ENCODE assay signal across 8 mouse cellular contexts in genomic region chr15:8443168-8443925, GRCm38 (mm10). TPM values are rescaled to one million over a fixed set of nuclear protein-coding genes. Genes with fewer than 3 reads are reported as not detected.
DNase-seq lines count a peak whose midpoint lies in the region; ATAC-seq lines count a peak whose summit lies in the region.

No protein-coding gene starts in this region.

- peak overlapping the region; percentile 100 for H3K27ac ChIP-seq in intestine, embryonic 16.5 days (ENCODE audit: low read length)
- H3K27ac ChIP-seq in limb, embryonic 12.5 days: peak overlapping the region; percentile 100
- peak overlapping the region; percentile 99 for H3K27ac ChIP-seq in midbrain, embryonic 13.5 days

- WGBS in intestine, embryonic 16.5 days: 2% methylated on average over 40 of the region's 40 CpGs
- under 1% methylated on average over 40 of the region's 40 CpGs for WGBS in limb, embryonic 12.5 days
- WGBS in midbrain, embryonic 13.5 days: 1% methylated on average over 40 of the region's 40 CpGs

- H3K4me1 ChIP-seq in intestine, embryonic 16.5 days (ENCODE audit: control insufficient read depth, insufficient read depth, low read length): peaks cover 9% of the 10 kb centered on the region
- peaks cover 16% of the 10 kb centered on the region for H3K4me1 ChIP-seq in limb, embryonic 12.5 days (replicated peaks)
- H3K4me1 ChIP-seq in midbrain, embryonic 13.5 days (replicated peaks): peaks cover 37% of the 10 kb centered on the region

- no peaks in the 10 kb centered on the region for H3K27me3 ChIP-seq in intestine, embryonic 16.5 days (replicated peaks; ENCODE audit: control insufficient read depth, insufficient read depth, low read length)
- no peaks in the 10 kb centered on the region for H3K27me3 ChIP-seq in limb, embryonic 12.5 days
- H3K27me3 ChIP-seq in midbrain, embryonic 13.5 days: no peaks in the 10 kb centered on the region

- peak overlapping the region; percentile 56 for H3K4me2 ChIP-seq in intestine, embryonic 16.5 days (ENCODE audit: low read depth, low read length)
- peak overlapping the region; percentile 93 for H3K4me2 ChIP-seq in limb, embryonic 12.5 days
- peak overlapping the region; percentile 98 for H3K4me2 ChIP-seq in midbrain, embryonic 13.5 days (replicated peaks)

- no peaks in the 10 kb centered on the region for H3K36me3 ChIP-seq in intestine, embryonic 16.5 days (ENCODE audit: control insufficient read depth, insufficient read depth, low read length)
- H3K36me3 ChIP-seq in limb, embryonic 12.5 days: no peaks in the 10 kb centered on the region
- no peaks in the 10 kb centered on the region for H3K36me3 ChIP-seq in midbrain, embryonic 13.5 days

- peak overlapping the region; percentile 98 for H3K4me3 ChIP-seq in intestine, embryonic 16.5 days (ENCODE audit: low read length)
- peak overlapping the region; percentile 95 for H3K4me3 ChIP-seq in limb, embryonic 12.5 days (replicated peaks)
- peak overlapping the region; percentile 93 for H3K4me3 ChIP-seq in midbrain, embryonic 13.5 days (replicated peaks)

- peak; percentile 55 to 64 for DNase-seq in urinary bladder, adult 18-20 months (ENCODE audit: low spot score in 2 of 2)
- no peak for DNase-seq in urinary bladder, postnatal 10 days (ENCODE audit: low spot score)
- DNase-seq in embryo, embryonic 11 days: peak; percentile 75
- DNase-seq in gastrocnemius, postnatal 4 days (ENCODE audit: low spot score in 2 of 2): peak; percentile 54 to 73
- peak; percentile 63 to 69 for DNase-seq in spleen, adult 18-20 months

- no peaks in the 10 kb centered on the region for H3K9me3 ChIP-seq in intestine, embryonic 16.5 days (ENCODE audit: control insufficient read depth, low read length)
- no peaks in the 10 kb centered on the region for H3K9me3 ChIP-seq in limb, embryonic 12.5 days
- H3K9me3 ChIP-seq in midbrain, embryonic 13.5 days: no peaks in the 10 kb centered on the region

- H3K9ac ChIP-seq in intestine, embryonic 16.5 days (ENCODE audit: low read depth, low read length): peak overlapping the region; percentile 100
- H3K9ac ChIP-seq in limb, embryonic 12.5 days (replicated peaks): peak overlapping the region; percentile 99
- H3K9ac ChIP-seq in midbrain, embryonic 13.5 days (replicated peaks): peak overlapping the region; percentile 99

- ATAC-seq in intestine, embryonic 16.5 days: peak; percentile 57
- peak; percentile 21; the same call in 1 of the 2 replicates for ATAC-seq in limb, embryonic 12.5 days (ENCODE audit: insufficient number of reproducible peaks, insufficient read depth, low FRiP score, low TSS enrichment, low read depth)
- ATAC-seq in midbrain, embryonic 13.5 days: peak; percentile 51

RNA-seq across cellular contexts. Expression of gene Nipbl, which starts 0.9 kb away (rescaled TPM):
- total RNA-seq in gastrocnemius, postnatal 4 days (2021): 10 to 100 TPM; 35.8 to 40.2 TPM
- polyA plus RNA-seq in intestine, embryonic 16.5 days (2015; fragmentation: Nextera tagmentation; extraction: Ambion mirVana): 11.2 and 12.5 TPM in 2 replicates
- 21.9 and 22.9 TPM in 2 replicates for polyA plus RNA-seq in limb, embryonic 12.5 days (2016; fragmentation: Nextera tagmentation; extraction: Ambion mirVana)
- polyA plus RNA-seq in midbrain, embryonic 13.5 days (2015; fragmentation: Nextera tagmentation; extraction: Ambion mirVana): 20.5 TPM in 2 replicates
